Mouse (Mus musculus): ENCODE measurements around the gene Gm45234.
"Not testable (repeated sequence)": the region's sequence is repeated elsewhere in the genome, so short reads cannot be mapped to it uniquely, and the experiment has no call there.

Gene Gm45234

DNA sequence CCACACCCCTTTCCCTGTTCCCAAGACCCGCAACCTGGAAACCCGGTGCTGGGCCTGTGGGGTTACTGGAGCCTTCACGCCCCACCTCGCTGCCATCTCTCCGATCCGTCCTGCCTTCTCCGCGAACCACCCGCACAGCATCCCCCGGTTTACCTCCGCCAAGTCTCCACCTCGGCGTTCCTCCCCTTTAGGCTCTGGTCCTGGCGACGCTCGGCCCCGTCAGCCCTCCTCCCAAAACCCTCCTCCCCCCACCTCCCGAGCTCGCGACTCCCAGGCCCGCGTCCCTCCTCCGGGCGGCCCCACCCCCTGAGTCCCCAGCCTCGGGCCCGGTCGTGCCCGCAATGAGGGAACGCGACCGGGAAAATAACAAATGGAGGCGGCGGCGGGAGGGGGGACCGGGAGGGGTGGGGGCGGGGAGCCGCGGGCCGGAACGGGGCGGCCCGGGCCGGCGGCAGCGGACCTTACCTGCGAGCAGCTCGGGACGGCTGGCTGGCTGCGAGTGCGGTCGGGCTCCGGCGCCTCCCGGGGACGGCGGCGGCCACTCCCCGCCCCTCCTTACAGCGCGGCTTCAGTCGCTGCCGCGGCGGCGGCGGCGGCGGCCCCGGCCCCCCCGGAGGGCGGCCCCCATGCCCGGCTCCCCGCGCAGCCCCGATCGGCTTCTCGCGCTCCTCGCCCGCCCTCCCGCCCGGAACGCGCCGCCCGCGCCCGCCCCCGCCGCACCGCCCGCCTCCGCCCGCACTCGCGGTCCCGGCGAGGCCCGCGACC lies at the start of gene Gm45234, which contains the start of gene Atn1:
Gm45234 (minus strand) TSS at position 191 of the 765 bp plus-strand sequence.
Atn1 (minus strand) TSS at position 694 of the 765 bp plus-strand sequence.
- DNase-seq: peak; percentile 31 to 43

DNA sequence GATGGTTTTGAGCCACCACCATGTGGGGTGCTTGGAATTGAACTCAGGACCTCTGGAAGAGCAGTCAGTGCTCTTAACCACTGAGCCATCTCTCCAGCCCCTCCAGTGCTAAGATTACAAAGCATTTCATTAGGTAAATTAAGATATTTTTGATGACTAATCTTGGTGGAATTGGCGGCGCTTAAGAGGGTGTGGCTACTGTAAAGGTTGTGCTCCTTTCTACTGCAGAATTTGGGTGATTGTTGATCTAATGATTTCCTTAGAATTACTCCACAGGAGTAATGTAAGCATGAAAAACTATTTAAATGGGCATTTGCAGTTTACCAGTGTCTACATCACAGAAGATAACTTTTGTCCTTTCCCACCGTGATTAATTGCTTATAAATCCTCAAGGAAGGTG lies 48.5 kb upstream of the Gm45234 start:
- no peak for DNase-seq

DNA sequence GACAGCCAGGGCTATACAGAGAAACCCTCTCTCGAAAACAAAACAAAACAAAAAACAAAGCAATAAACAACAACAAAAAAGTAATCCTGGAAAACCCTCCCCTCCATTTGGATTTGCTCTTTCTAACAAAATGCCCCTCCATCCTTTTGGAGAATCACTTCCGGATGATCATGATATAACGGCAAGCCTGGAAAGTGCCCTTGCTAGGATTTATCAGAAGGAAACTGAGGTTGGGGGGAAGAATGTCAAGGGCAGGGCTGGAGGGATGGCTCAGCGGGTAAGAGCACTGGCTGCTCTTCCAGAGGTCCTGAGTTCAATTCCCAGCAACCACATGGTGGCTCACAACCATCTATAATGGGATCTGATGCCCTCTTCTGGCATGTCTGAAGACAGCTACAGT lies 47.9 kb upstream of the Gm45234 start:
- DNase-seq: not testable (repeated sequence)

DNA sequence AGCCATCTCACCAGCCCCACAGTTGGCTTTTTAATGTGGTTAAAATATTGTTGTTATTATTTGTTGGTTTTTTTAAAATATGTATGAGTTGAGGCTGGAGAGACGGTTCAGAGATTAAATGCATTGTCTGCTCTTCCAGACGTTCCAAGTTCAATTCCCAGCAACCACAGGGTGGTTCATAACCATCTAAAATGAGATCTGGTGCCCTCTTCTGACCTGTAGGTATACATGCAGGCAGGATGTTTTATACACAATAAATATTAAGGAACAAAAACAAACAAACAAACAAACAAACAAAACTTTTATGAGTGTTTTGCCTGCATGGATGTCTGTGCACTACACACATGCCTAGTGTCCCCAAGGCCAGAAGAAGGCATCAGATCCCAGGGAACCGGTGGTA lies 47.2 kb upstream of the Gm45234 start:
- DNase-seq: no peak

DNA sequence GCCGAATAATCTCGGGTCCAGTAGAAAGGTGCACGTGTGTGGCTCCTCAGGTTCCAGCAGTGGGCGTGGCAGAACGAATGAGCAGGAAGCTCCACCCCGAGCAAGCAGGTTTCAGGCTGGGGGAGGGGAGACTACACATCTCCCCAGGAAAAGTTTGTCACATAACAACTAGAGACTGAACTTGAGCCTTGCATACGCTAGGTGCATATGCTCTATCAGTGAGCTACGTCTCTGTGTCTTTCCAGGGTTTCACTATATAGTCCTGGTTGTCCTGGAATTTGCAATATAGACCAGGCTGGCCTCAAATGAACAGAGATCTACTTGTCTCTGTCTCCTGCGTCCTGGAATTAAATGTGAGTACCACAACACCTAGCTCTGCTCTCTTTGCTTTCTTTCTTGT lies 46.6 kb upstream of the Gm45234 start:
- not testable (repeated sequence) for DNase-seq

DNA sequence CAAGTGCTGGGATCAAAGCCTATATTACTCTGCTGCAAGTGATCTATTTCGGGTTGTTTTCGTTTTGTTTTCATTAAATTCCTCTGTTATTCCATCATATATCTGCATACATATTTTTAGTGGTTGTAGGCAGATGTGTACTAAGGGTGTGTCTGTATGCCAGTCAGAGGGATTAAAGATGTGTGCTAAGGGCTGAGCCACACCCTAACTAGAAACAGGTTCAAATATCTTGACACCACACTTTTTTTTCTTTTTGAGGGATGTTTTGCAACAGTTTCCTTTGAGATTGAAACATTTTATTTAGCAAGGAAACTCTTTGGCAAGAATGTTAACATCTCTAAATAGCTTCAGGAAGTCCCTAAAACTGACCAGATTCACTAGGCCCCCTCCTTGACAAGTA lies 40.4 kb upstream of the Gm45234 start:
- DNase-seq: no peak

DNA sequence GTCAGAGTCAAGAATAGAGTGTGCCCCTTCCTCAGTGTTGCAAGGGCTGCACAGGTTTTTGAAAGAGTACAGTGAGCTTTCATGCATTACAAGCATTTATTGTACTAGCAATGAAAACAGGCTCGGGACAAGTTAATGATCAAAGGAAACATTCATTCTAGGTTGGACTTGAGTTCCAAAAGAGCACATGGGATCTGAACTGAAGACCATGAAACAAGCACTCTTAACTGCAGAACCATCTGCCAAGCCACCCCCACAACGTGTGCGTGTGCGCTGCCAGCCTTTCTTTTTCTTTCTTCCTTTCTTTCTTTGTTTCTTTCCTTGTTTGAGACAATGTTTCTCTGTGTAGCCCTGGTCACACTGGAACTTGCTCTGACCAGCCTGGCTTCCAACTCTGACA lies 40.0 kb upstream of the Gm45234 start:
- no peak for DNase-seq

DNA sequence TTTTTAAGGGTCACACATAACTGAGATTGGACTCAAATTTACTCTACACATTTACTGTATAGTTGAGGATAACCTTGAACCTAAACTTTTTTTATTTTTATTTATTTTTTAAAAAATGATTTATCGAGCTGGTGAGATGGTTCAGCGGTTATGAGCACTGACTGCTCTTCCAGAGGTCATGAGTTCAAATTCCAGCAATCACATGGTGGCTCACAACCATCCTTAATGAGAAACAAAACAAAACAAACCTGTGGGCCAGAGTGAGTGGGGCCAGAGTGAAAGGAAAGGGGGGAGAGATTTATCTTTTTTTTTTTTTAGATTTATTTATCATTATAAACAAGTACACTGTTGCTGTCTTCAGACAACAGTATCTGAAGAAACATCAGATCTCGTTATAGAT lies 36.1 kb upstream of the Gm45234 start:
- no peak for DNase-seq

DNA sequence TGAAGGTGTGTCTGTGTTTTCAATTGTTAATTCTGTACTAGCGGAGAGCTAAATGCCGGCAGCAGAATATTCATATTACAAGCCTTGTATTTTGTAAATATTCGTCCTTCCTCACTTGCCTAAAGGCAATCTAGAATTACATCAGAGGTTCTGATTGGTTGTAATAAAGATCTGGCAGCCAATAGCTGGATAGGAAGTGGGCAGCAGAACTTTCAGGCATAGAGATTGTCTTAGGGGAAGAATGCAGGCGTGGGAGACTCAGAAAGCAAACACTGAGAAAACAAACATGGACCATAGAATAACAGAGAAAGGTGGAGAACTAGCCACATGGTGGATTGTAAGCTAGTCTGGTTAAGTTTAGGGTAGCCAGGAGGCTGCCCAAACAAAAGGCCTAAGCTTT lies 34.3 kb upstream of the Gm45234 start:
- DNase-seq: no peak

DNA sequence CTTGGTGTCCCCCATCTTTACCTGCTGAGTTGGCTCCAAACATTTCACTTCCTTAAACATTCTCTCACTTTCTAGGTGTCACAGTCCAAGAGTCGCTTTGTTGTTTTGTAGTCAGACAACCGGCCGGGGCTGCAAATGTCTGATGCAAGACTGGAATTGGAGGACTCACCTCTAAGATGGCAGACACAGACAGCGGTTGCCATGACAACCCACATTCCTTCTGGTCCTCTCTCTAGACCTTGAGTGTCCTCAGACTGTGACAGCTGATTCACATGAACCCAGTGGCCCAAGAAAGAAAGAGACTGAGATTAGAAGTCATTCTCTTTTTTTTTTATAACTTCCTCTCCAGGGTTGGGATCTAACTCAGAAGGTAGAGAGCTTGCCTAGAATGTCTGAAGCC lies 33.7 kb upstream of the Gm45234 start:
- DNase-seq: no peak

DNA sequence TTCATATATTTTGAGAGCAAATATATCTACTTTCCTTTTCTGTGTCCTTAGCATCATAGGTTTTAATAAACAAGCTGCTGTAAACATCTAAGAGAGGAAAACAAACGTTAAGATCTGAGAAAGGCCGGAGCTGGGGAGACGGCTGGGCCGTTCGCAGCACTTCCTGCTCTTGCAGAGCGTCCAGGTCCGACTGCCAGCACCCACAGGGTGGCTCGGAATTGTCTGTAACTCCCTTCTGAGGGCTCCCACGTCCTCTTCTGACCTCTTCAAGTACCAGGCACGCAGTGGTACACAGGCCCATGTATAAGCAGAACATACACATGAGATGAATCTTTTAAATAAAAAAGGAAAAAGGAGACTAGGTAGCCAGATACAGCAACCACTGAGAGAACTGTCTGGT lies 31.9 kb upstream of the Gm45234 start:
- no peak for DNase-seq

DNA sequence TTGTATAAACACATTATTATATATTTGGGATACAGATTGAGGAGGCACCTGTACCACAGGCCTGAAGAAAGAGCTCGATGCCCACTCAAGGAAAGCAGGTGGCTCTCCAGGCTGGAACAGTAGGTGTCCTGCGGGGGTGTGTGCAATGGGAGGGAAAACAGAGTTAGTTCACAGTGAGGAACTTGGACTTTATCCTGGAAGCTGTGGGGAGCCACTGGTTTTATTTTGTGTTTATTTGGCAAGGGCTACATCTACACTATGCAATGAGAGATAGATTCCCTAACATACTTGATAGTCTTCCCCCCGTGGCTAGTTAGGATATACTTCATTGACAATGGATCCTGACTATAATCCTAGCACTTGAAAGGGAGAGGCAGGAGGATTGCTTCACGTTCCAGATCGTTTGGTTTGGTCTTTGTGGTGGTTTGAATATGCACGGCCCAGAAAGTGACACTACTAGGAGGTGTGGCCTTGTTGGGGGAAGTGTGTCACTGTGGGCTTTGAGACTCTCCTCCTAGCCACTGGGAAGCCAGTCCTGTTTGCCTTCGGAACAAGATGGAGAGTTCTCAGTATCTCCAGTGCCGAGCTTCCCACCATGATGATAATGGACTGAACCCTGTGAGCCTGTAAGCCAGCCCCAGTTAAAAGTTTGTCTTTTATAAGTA lies 31.1 kb upstream of the Gm45234 start:
- DNase-seq: no peak

DNA sequence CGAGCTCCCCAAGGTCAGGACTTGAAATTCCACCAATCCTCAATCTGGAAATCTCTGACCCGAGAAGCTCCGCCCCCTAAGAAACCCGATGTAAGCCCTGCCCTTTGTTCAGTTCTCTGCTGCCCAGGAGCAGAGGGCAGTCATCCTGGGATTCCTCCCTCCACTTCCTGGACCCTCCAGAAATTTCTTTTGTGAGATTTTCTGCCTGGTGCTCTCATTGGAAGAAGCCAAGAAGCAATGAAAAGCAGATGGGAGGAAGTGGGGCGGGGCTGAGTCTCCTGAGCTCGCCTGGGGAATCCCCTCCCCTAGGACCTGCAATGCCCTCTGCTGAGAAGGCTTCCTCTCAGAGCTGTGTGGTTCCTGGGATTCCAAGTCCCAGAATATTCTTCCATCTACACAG lies 26.6 kb upstream of the Gm45234 start:
- peak; percentile 71 to 72 for DNase-seq

DNA sequence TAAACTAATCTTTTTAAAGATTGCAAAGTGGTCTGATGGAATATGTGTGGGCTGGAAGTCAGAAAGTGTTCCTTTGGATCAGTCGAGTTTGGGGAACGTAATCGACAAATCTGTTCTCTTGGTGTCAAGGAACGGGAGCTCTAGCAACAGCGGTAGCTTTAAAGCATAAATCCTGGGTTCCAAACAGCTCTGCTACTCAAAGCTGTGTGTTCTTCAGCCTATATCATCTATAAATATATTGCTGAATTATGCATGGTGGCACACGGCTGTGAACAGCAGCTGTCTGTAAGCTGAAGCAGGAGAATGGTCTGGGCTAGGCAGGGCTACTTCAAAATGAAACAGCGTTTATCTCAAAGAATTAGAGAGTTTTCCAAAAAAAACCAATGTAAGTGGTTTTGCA lies 25.1 kb upstream of the Gm45234 start:
- DNase-seq: no peak

DNA sequence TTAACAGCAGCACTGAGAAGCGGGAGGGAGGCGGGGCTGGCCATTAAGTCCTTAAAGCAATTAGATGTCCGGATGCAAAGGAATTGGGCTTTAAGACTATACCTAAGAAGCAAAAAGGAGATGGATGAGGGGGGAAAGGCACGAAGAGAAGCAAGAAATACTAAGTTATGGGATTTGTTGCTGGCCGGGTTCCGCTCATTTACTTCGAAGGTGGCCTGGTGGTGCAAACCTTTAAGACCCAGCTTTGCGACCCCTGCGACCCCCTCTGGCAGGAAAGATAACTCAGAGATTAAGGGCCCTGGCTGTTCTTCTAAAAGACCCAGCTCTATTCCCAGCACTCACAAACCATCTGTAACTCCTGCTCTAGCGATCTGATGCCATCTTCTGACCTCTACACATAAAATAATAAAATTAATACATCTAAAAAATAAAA lies 24.2 kb upstream of the Gm45234 start:
- no peak for DNase-seq

DNA sequence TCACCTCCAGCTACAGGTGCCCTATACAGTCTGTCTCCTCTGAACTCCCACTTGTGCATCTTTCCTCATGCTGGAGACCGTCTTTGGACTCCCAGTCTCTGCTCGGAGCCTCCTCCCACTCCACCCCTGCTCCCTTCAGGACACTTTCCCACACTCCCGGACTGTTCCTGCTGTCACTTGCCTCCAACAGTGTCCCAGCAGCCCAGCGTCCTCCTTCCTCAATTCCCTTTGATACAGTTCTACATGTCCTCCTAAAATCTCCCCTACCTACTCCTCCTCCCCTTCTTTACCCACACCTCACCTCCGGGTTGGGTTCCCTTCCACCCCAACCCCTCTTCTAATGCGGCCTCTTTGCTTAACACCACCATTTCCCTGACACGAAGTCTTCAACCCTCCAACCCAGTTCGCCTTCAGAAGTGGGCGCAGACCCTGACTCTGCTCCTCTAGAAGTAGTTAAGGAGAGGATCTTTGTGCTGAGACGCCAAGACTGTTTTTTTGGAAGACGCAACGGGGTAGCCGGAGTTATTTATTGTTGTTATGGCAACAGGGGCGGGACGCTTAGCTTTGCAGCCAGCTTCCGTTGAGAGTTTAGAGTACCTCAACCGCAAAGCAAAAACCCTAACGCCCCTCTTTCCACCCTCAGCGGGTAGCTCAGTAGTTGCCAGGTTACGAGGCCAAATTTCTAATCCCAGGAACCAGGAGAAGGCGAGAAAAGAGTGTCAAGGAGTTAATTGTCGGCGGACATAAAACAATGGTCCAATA lies 23.6 kb upstream of the Gm45234 start, which contains the start of gene Lrrc23:
Lrrc23 (minus strand) TSS at position 506 of the 762 bp plus-strand sequence.
- peak; percentile 77 to 78 for DNase-seq

DNA sequence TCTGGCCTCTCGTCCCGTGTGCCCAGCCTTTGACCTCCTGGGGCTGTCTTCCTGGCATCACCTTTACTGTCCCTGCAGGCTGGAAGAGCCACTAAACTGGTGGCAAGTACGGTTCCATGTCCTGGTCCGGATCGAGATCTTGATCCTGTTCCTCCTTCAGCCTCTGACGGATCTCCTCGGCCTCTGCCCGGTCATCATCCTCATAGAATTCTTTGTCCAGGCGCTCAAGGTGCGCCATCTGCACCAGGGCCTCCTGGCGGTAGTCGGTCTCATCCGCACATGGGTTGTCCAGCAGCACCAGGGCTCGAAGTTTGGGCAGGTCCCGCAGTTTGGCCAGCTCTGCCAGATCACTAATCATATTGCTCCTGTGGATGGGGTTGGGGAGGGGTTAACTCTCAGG lies 14.7 kb upstream of the Gm45234 start:
- no peak for DNase-seq

DNA sequence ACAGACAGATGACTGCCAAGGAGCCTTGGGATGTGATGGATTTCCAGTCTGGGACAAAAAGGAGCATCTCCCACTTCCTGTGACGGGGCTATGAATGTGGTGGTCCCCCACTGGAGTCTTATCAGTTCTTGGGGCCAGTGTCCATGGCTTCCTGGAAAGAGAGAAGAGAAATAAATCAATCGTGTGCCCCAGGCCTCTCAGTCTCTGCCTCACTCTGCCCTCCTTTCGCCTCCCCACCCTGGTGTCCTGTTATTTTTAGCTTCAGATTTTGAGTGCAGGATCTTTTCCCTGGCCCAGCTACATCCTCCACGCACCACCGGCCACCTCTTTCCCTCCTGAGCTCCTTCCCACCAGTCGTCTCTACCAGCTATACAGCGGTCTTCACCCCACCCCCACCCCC lies 14.2 kb upstream of the Gm45234 start:
- DNase-seq: no peak

DNA sequence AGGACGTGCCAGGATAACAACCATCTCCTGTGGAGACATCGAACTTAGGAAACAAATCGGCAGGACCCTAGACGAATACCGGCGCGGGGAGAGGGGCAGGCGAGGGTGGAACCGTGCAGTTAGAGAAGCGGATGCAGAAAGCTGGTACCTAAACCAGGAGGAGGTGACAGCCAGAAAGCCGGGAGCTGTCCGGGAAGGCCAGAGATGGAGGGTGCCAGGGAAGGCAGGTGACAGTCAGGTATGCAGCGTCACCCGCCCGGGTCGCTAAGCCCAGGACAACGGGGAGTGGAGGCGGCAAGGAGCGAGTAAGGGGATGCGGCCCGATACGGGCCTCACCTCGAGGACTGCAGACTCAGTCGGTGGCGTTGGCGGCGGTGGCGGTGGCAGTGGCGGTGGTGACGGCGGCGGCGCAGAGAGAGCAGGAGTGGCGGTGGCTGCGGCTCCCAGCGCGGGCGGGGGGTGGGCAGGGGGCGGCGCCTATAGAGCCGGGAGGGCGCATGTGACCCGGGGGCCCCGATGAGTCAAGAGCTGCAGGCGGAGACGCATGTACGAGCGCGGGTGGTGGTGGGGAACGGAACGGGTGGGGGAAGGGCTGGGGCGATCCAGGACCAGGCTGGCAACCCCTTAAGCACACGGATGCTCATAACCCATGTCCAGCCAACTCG lies 13.4 kb upstream of the Gm45234 start, which contains the start of gene Eno2:
Eno2 (minus strand) TSS at position 573 of the 665 bp plus-strand sequence.
- peak; percentile 66 to 69 for DNase-seq

DNA sequence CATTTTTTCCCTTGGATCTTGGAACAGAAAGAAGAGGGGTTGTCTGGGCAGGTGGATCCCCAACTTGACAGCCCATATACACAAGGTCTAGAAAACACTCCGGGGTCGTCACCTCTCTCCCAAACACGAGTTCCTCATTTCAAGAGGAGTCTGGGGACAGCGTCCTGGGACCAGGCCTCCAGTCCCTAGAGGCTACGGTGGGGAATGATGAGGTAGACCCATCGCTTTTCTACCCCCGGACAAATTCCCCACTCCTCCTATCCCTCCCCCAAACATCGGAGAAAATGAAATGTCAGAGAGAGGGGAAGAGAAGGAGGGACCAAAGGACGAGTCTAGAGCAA lies 12.9 kb upstream of the Gm45234 start:
- peak in 1 of 2 experiments; percentile 26 for DNase-seq

DNA sequence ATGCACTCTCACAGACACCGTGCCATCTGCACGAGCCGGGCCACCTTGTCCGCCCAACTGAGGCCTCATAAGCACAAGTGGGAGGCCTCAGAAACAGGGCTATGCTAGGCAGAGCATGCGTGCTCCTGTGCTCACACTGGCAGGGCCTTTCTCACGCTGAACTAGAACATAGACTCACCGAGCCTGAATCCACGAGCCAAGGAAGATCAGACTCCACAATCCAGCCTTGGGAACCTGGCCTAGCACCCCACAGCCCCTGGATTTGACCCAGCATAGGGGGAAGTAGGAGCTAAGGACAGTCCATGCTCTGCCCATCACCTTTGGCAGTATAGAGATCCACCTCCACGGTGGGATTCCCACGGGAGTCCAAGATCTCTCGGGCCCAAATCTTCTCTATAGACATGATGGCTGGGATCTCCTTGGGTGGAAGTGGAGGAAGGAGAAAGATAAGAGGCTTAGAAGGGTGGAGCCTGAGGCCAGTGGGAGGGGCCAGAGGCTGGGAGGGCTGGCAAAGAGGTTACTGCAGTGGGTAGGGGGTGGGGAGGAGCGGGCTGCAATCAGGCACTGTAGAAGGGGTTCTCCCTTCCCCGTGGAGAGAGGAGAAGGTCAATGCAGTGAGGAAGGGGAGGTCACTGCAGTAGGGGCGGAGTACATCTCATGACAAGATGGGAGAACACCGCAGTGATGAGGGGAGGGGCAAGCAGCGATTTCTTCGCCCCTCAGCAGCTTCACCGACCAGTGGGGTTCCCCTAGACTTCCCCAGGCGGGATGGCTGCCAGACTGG lies 12.3 kb upstream of the Gm45234 start:
- DNase-seq: no peak

DNA sequence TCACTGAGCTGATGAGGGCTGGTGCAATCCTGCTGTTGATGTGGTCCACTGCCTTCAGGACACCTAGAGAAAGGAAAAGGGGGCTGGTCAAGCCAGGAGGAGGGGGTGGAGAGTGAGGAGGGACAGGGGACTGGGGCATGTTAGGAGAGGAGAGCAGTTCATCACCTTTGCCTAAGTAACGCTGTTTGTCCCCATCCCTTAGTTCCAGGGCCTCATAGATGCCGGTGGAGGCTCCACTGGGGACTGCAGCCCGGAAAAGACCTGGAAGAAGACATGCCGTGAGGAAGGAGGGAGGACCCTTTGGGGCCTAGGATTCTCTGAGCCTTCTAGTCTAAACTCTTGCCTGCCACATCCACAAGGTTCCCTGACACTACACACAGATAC lies 11.7 kb upstream of the Gm45234 start:
- no peak for DNase-seq

Measured in B cell, adult 2 months (primary cell).